Mouse (Mus musculus) heart, postnatal 10 days (tissue): ENCODE results near the gene Atf1. TPM values are rescaled to one million over a fixed set of nuclear protein-coding genes. Genes with fewer than 3 reads are reported as not detected.

ENCODE experiments used
- DNase-seq, 2 experiments: peaks; one replicate each; pipeline ENCODE4 v3.0.0; 2021
- intact Hi-C: fragments of 180-260 bp; cut with DNase I; formaldehyde crosslinking; loops from one replicate; pipeline ENCODE4 v1.15.1; 2025
- total RNA-seq, 2 experiments: library from RNA; stranded (reverse); gene quantifications; 2 replicates each; pipeline ENCODE4 v1.2.3; 2021

Atf1 gene
- total RNA-seq, 2 experiments from 2014 or later: 45.8 to 52.5 TPM

- no peak for DNase-seq
- intact Hi-C loops: no loop called here
These were observed 14.3 kb upstream of the Atf1 start for GRCm38 (mm10) chr15:100213339-100213738.

DNA sequence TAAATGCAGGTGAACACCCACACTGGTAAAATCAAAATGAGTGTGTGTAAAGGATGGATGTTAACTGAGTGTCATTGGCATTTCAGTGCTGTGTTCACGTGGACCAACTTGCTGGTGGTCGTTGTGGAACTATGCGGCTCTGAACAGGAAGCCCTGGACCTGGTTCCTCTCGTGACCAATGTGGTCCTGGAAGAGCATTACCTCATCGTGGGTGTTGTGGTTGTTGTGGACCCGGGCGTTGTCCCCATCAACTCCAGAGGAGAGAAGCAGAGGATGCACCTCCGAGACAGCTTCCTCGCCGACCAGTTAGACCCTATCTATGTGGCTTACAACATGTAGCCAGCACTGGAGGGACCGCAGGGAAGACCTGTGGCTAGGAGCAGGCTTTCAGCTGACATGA is 12.5 kb upstream of the Atf1 start:
- DNase-seq: no peak
- intact Hi-C loops: no loop called here

DNA sequence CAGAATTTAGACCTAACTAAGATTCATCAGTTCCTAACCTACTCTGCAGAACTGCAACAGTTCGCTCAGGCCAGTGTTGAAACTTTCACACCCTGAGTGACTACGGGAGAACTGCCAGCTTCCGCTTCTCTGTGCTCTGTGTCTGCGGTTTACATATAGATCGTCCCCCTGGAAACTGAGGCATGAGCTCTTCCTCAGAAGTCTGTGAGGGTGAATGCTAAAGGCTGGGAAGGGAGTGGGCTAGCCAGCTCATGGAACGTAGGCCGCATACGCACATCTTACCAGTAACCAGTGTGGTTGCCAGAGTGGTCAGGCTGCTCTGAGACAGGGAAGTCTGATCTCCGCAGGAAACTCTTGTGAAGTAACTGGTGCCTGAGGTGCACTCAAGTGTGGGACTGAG is 11.4 kb upstream of the Atf1 start:
- intact Hi-C loops: no loop called here

GRCm38 (mm10) chr15:100218018-100218417 is 9.6 kb upstream of the Atf1 start:
- intact Hi-C loops: no loop called here
- no peak for DNase-seq

More for the DNA sequence above, 11.4 kb upstream of the Atf1 start:
- no peak for DNase-seq

- intact Hi-C loops: no loop called here
- DNase-seq: no peak
These were observed 8.2 kb upstream of the Atf1 start for GRCm38 (mm10) chr15:100219396-100219795.

DNA sequence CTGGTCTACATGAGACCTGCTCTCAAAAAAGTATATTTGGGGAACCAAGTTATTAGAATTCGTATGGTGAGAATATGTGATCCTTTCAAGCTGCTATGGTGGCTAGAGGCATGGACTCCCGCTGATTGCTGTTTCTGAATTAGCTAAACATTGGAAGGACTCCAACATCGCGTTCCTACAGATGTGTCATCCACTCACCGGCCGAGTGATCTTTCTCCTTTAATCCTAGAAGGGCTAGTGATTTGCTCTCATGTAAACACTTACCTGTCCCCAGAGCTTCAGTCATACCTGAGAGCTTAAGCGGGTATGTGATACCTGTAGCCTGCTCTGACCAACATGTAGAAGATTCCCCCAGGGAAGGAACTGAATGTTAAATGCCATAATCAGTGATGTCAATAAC is 6.7 kb upstream of the Atf1 start:
- no peak for DNase-seq
- intact Hi-C loops: no loop called here

- intact Hi-C loops: no loop called here
These were observed 2.2 kb upstream of the Atf1 start for GRCm38 (mm10) chr15:100225381-100225780.

GRCm38 (mm10) chr15:100225891-100226290 is 1.7 kb upstream of the Atf1 start:
- intact Hi-C loops: loop anchor here (2.0 kb wide), 2 partner anchors 23 to 187 kb away; partner anchors contain the start of gene Dip2b

More at GRCm38 (mm10) chr15:100225381-100225780, 2.2 kb upstream of the Atf1 start:
- DNase-seq: no peak

DNA sequence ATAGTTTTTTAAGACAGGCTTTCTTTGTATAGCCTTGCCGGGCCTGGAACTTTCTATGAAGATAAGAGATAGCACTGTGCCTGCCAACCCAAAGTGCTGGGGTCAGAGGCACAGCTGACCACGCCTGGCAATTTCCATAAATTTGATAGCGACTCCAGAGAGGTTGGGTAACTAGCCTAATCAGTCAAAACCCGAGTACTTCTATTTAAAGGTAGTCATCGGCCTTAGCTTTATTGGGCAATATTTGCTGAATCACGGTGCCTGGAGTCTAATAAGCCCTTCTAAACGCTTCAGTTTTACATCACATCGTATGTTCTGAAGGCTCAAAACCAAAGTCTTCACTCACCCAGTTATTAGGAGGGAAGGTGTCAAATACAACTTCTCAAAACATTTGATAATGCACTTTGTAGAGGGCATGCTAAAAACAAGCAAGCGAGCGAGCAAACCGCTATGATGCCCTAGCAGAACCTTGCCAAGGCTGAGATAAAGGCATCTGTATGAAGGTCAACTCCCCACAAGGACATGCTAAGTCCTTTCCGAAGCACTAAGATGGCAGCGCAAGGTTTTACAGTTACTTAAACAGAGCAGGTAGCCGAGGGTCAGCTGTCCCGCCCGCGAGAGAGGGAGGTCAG is 472 bp upstream of the Atf1 start:
- intact Hi-C loops: loop anchor here (2.0 kb wide), 2 partner anchors 24 to 188 kb away; partner anchors contain the start of gene Dip2b
- DNase-seq: peak; percentile 65 to 68

More at GRCm38 (mm10) chr15:100225891-100226290, 1.7 kb upstream of the Atf1 start:
- DNase-seq: no peak

DNA sequence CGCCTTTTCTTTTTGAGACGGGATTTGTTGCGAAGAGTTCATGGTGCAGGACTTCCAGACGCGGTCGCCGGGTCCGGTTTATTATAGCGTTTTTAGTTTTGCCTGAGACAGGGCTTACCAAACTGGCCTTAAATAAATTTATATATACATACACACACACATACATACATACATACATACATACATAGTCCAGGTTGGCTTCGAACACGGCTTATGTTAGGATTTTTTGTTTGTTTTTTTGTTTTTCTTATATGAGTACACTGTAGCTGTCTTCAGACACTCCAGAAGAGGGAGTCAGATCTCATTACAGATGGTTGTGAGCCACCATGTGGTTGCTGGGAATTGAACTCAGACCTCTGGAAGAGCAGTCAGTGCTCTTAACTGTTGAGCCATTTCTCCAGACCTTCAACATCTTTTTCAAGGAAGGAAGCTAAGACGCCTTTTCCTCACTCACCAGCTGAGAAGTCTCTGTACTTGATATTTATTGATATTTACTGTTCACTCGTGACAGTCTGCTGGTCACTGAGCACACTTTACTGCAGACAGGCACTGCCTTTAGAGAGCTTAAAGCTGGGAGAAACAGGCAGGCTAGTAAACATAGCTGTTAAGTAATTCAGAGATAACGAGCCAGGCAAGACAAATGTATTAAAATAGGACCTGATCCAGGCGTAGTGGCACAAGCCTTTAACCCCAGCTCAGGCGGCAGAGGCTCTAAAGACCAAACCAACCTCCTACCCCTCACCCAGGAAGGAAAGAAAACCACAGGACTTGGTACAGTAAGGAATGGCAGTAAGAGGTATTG is 1.1 kb downstream of the Atf1 start:
- intact Hi-C loops: no loop called here
- peak; percentile 21 to 32 for DNase-seq

DNA sequence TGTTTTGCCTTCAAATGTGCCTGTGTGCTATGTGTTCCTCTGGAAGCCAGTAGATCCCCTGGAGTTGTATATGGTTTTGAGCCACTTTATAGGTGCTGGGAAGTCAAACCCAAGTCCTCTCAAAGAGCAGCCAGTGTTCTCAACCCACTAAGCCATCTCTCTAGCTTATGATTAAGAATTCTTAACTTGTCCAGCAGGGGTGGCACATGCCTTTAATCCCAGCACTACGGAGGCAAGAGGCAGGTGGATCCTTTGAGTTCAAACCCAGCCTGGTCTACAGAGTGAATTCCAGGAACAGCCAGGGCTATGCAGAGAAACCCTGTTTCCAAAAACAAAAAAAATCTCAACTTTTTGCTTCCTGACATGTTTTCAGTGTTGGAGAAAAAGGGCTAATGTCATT is 3.0 kb downstream of the Atf1 start:
- intact Hi-C loops: no loop called here
- DNase-seq: no peak

GRCm38 (mm10) chr15:100231616-100232525 is 4.3 kb downstream of the Atf1 start:
- no peak for DNase-seq
- intact Hi-C loops: no loop called here

DNA sequence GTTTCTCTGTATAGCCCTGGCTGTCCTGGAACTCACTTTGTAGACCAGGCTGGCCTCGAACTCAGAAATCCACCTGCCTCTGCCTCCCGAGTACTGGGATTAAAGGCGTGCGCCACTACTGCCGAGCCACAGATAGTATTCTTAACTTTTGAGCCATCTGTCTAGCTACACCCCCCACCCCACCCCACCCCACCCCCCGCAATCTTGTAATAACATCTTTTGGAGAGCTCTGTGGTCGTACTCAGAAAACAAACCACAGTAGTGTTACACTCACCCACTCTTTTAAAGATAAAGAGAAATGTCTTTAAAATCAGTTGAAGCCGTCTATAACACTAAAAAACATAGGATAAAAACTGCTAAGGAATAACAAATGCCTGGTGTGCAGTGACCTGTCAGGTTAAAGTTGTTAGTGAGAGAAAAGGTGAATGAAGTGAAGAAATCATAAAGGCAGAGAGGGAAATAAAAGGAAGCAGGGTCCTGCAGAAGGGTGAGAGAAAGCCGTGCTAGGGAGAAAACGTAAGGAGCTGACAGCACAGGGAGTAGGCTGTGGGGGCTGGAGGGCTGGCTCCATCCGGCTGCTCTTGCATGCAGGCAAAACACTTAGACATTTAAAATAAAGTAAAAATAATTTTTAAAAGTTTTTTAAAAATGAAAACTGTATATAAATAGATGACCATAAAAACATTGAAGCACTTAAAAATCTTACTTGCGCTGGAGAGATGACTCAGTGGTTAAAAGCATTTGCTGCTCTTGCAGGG is 7.8 kb downstream of the Atf1 start:
- intact Hi-C loops: no loop called here
- no peak for DNase-seq

GRCm38 (mm10) chr15:100236952-100237351 is 9.3 kb downstream of the Atf1 start:
- intact Hi-C loops: no loop called here
- DNase-seq: no peak

DNA sequence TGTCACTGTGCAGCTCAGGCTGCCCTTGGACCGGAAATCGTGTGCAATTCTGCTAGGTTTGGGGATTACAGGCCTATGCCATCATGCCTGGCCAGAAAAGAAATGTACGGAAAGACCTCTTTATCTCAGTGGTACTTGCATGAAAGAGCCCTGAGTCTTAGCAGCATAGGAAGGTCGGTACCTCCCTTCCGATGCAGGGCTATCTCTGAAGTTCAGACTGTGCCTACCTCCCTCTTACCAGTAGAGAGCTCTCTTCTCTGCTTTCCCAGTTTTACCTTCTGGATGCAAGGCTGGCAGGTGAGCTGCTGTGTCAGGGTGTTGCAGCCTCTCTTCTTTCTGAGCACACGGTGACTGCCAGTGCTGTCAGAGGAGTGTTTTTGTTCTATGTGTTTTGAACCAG is 14.2 kb downstream of the Atf1 start:
- intact Hi-C loops: no loop called here
- DNase-seq: no peak

DNA sequence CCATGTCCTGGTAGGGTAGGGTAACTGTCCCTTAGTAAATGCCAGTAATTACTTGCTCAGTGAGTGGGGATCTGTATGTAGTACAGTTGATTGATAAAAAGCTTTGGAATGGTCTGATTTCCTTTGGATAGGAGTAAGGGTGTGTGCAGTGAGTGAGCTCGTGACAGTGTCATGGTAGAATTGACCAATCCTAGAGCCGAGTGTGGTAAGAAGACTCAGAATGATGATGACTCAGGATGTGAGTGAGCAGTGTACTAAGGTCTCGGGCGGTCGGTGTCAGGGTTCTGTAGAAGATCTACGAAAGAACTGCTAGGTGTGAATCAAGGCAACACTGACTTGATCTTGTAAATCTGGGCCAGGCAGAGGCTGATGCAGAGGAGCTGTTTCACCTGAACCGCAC is 18.3 kb downstream of the Atf1 start:
- intact Hi-C loops: no loop called here

DNA sequence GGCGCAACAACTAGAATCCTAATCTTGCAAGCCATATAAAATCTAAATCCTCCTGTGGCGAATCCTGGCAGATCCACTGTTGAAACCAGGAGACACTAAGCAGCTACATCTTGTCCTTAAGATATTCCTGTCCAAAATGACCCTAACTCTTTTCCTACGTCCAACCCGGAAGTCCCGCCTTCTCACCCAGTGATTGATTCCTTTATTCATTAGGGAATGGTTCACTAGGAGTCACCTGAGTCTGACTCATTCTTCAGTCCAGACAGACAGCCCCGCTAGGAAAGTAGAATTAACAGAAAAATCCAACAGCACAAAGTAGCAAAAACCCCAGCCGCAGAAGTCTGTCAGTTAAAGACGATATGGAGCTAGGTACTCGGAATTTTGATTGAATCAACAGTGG is 19.7 kb downstream of the Atf1 start:
- intact Hi-C loops: no loop called here
- DNase-seq: no peak

More for the DNA sequence above, 18.3 kb downstream of the Atf1 start:
- DNase-seq: no peak

GRCm38 (mm10) chr15:100248665-100249433 is 21.2 kb downstream of the Atf1 start:
- DNase-seq: no peak
- intact Hi-C loops: no loop called here

DNA sequence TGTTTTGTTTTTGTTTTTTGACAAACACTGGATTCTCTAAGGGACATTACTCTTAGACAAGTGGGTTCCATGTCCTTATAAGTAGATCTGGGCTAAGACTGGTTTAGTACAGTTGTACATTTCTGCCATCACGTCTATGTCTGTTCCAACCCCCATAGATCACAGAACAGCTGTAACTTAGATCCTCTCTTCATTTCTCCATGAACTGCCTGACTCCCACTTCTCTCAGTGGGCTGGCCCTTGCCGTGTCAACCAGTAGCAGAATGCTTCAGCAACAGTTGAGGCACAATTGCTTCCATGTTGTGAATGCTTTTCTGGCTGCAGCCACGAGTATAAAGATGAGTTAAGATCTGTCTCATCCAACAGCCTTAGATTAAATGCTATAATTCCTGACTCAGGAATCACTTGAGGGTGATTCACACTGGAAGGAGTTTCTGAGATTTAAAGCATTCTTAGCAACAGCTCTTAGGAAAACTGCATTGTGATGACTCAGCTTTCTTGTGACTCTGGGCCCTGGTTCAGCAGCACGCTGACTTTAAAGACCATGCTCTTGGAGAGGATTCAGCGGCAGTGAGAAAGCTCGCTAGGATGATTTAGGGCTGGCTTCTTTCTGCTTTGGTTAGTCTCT is 23.6 kb downstream of the Atf1 start:
- no peak for DNase-seq
- intact Hi-C loops: no loop called here
